Mouse (Mus musculus) right cerebral cortex, postnatal 25 days (tissue): Measurements from ENCODE around the gene Ascc2.
A peak's percentile ranks its signal among the peaks of the same experiment; 100 is the strongest.

ENCODE experiments used
- DNase-seq: peaks from one replicate; pipeline ENCODE4 v3.0.0; 2022

Ascc2 gene

DNA sequence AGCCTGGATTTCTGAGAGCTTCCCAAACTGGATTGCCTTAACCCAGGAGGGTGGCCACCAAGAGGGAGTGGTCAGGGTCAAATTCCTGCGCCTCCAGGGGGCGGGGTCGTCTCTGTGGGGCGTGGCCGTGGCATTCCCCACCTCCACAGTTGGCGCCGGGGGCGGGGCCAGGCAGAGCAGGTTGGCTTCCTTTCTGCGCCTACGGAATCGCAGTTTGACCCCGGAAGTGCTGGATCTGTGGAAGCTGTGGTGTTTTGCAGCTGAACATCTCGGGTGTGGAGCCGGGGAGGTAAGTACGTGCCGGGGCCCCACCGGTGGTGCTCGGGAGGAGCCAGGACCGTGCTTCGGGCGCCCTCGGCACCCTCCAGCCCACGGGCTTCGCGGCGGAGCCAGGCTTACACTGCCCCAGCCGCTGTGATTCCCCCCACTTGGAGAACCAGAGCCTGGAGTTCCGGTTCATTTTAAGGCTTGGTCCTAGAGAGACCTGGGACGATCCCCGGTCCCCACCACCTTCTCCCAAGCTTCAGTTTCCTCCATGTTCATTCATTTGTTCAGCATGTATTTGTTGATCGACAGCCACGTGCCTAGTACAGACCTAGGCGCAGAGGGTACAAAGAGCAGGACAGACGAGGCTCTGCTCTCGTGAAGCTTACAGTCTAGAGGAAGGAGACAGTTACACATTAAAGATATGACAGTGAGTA is at the start of gene Ascc2:
TSS of gene Ascc2 (plus strand) at position 214 of the 701 bp plus-strand sequence.
- DNase-seq = peak; percentile 86

DNA sequence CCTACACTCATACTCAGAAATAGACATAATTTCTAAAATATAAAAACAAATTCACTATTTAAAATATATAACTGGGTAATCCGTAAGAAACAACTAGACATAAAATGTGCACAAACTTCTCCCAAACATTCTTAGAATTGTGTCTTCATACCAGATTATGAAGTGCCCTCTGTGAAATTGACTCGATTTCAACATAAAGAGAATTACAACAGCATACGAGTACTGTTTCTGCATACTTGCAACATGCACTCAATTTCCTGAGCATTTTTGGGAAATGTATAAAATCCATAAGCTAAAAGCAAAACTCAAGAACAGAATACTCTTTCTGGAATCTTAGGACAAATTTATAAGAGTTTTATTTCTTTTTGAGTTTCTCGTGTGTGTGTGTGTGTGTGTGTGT is 45.7 kb upstream of the Ascc2 start:
- no peak for DNase-seq

DNA sequence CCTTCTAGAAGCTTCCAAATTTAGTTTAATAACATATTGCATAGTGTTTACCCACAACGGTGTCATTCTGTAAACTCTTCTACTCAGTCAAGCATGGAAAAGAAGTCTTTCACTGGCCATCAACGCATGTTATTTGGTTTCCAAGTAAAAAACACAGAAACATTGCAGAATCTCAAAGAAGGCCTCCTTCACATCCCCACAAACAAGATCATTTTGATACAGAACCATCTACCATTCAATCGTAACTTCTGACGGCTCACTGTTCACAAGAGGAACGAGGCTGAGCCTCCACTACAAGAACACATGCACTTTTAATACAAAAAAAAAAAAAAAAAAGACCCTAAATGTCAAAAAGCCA is 44.1 kb upstream of the Ascc2 start:
- DNase-seq = no peak

DNA sequence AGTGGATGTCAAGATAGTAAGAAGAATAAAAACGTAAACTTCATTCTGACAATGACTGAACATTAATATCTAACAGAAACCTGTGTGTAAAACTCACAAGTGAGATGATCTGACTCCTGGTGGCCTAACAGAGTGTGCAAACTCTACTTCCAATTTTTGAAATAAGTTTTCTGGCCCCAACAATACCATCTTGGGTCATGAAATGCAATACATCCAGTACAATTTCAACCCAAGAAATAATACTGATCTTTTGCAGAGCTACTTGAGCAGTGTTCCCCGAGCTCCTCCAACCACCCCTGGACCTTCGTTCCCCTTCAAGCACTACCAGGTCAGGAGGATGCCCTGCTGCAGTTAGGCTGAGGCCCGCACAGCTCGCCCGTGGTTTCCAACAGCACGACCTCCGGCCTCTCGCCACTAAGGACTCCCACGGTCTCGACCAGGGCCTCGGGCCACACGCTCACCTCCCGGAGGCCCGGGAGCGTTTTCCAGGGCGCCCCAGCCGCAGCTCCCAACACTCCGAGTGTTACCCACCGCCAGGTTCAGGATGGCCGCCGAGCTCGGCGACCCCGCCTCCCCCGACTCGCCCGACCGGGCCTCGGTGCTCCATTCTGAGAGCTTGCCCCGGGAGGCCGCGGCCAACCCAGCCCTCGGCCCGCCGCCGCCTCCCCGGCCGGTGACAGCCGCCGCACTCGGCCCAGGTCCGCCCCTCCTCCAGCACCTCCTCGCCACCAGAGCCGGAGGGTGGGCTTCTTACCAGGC is 43.5 kb upstream of the Ascc2 start:
- peak; percentile 39 for DNase-seq

DNA sequence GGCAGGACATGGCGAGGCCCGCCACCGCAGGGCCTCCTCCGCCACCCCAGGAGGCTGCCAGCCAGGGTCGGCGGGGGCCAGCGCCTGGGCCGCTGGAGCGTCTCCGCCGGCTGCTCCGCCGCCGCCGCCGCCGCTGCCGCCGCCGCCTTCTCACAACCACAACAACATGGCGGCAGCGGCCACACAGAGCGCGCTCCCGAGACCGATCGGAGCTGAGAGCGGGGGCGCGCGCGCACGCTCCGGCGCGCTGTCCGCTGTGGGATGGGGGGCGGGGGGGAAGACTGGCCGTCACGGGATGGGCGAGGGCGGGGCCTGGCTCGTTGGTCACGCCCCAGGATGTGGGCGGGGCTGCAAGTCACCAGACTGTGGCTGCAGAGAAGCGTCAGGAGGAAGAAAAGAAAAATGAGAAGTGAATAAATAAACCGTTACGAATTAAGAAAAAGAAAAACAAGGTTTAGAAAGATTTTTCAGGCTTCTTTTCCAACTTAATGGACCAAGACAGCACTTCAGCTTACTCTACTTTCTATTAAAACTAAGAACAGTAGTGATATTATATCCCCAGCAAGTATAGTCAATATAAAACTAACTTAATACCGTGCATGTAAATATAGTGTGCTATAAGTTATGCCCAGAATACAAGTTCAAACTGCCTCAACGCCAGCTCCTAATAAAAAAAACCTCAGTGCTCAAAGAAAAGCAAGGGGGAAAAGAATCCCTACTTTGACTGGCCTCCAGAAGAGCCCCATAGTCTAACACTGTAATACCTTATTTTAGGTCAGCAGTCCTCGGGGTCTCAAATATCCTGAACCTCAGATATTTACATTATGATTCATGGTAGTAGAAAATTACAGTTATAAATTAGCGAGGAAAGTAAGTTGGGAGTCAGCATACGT is 42.7 kb upstream of the Ascc2 start, which contains the start of gene Mtmr3:
TSS of gene Mtmr3 (minus strand) at position 256 of the 893 bp plus-strand sequence.
- DNase-seq = peak; percentile 91

DNA sequence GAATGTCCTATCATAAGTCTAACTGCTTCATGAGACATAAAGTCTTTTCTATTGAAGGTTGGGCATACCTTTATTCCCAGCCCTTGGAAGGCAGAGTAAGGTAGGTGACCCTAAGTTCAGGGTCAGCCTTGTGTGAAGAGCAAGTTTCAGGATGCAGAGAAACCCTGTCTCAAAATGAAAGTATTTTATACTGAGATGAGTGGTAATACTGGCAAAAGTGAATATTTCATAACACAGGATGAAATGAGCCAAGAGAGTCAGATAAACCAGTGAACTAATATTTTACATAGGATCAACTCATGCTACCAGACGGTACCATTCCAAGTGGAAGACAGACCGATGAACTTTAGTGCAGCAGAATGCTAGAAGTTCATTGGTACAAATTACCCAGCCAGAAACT is 39.1 kb upstream of the Ascc2 start:
- DNase-seq = no peak

DNA sequence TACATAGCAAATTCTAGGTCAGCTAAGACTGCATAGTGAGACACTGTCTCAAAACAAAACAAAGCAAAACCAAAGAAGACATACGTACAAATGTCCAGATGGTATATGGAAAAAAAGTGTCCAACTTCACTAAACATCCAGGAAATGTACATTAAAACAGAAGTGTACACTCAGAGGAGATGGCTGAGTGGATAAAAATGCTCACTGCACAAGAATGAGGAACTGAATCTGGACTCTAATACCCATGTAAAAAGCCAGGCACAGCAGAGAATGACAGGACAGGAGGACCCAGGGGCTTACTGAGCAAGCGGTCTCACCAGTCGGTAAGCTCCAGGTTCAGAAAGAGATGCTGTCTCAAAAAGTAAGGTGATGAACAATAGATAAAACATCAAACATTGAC is 37.6 kb upstream of the Ascc2 start:
- DNase-seq = no peak

DNA sequence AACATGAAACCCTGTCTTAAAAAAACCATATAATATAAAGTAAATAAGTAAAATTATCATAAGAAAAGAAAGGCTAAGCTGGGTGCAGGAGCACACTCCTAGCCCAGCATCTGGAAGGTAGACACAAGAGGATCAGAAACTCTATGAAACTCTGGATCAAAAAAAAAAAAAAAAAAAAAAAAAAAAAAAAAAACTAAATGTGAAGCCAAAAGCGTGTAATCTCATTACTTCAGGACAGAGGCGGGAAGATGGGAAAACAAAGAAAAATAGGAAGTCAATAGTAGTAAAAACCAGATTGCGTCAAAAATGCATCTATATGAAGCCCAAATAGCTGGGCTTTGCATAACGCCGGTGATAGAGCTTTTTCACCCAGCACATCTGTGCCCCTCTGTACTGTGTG is 35.7 kb upstream of the Ascc2 start:
- no peak for DNase-seq

DNA sequence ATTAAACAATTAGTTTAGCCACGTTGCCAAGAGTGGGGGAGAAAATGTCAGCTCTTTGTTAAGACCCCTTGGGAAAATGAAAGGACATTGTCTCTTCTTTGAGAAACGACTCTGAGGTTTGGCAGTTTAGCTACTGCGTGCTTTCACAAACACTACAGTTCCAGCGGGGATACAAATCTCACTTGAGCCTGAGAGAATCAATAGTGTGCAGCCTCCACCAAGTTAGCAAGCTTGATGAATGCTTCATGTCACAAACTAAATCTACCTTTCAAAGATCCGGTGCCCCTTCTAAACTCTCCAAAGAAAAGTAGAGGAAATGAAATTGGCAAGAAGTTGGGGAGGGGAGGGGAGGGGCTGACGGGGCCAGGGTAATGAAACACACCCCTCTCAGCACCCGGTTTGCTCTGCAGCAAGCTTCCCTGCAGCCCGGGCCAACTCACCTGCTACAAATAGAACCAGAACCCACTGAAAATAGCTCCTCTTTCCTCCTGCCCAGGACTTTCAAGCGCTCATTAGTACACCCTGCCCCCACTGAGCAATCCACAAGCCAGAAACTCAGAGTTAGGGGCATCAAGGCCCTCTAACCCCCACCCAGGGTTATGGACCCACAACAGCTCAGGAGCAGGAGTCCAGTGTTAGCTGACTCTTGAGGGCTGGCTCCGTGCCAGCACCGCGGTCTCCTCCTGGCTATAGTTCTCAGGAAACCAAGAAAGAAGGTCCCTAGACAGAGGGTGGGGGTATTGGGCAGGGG is 34.7 kb upstream of the Ascc2 start:
- no peak for DNase-seq

DNA sequence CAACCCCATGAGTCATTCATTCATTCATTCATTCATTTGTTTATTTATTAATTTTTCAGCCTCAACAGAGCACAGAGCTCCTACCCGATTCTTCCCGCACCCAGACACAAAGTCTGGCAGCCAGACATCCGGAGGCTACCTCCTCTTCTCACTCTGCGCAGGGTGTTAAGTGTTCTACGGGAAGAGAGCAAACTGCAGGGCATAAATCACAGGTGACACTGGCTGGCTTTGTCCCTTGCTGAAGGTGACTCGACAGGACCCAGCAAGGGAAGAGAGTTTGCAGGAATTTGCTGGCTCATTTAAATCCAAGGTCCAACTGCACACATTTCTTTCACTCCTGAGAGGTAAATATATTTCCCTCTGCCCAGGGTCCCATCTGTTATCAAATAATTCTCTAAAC is 33.1 kb upstream of the Ascc2 start:
- no peak for DNase-seq

DNA sequence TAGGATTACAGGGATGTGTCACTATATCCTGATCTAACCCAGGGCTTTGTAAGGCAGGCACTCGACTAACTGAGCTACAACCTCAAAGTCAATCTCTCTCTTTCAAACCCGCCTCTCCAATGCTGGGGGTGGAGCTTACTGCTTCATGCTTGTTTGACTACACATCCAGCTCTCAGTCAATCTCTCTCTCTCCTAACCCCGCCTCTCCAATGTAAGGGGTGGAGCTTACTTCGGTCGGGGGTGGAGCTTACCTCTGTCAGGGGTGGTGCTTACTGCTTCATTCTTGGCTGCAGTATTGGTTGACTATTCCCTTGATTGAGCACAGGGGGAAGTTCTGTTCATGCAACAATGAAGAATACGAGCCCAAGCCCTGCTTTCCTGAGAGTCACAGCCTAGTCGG is 32.1 kb upstream of the Ascc2 start:
- no peak for DNase-seq

DNA sequence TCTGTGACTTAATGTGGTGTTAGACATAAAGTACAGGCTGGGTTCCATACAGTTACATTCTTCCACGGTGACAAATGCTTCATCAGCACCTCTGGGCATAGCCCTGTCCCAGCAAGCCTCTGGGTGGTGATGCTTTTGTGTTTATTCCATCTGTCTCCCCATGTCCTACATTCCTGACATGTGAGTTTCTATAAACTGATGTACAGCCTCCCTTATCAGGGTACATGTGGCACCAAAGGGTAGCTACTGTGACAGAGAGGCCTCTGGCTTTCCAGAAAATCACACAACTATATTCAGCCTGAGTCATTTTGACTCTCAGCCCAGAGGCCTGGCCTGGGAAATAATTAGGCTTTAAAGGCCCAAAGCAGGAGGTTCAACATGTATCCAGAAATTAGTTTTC is 31.0 kb upstream of the Ascc2 start:
- DNase-seq = no peak

DNA sequence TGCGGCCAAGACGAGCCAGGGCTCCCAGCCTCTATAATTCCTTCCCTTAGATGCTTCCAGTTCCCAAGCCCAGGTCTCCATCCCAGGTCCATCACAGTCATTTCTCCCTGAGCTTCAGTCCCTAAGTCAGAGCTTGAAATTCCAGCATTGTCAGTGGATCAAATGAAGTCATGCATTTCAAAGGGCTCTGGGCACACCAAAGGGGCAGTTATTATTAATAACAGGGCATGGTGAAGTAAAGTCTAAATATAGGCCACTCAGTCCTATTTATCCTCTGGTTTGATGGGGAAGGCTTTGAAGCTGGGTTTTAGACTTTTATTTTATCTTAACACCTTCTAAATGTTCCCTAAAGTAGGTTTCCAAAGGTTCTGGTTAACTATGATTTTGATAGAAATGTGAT is 25.6 kb upstream of the Ascc2 start:
- DNase-seq = no peak

DNA sequence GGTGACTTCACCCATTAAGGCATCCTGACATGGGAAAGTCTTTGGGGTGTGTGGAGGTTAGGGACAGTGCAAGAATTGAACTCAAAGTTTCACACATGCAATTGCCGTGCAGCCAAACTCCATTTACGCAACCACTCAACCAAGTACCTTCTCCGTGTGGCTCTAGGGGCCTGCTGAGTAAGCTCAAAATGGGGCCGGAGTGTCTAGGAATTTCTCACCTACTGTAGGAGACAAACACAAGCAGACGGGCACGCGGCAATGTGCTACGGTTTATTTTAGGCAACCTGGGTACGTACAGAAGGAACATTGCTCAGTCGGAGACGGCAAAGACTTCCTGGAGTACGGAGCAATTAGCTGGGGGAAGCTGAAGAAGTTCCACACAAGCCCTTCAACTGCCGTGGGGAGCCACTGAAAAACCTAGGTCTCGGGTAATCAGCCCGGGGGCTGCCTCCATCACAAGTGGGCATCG is 17.5 kb upstream of the Ascc2 start, which contains the start of gene Gm11032:
TSS of gene Gm11032 (plus strand) at position 51 of the 469 bp plus-strand sequence.
- peak; percentile 43 for DNase-seq

DNA sequence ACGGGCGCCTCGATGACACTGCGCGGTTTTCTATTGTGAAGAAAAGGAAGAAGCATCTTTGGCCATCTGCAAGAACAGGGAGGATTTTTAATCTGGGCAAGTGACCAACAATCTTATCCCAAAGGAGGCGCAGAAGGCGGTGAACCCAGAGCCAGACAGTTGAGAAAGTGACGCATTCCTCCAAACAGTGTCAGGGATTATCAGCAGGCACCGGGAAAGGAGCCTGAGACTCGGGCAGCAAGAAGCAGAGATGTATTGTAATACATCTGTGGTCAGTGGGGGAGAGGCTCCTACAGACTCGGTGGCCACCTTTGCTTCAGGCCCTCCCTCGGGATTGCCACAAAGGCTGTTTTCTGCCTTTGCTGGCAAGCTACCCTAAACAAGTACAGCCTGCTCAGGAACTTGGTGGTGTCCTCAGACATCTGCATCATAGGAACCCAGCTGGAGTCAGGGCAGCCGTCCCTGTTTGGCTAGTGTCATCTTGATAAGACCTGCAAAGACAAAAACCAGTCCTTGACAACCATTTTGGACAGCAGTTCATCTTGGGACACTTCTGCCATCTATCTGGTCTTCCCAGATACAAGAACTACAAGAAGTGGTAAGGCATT is 16.9 kb upstream of the Ascc2 start:
- no peak for DNase-seq

DNA sequence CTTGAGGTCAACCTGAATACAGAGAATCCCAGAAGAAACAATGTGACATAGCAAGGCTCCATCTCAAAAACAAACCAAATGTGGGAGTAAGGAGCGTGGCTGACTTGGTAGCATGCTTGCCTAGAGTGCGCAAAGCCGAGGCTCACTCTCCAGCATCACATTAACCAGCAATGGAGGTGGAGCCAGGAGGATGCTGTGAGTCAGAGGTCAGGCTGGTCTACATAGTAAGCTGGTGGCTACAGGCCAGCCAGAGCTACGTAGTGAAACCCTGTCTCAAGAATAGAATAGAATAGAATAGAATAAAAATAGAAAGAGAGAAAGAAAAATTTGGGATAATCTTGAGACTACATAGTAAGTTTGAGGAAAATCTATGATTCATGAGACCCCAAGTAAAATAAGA is 15.7 kb upstream of the Ascc2 start:
- DNase-seq = no peak

DNA sequence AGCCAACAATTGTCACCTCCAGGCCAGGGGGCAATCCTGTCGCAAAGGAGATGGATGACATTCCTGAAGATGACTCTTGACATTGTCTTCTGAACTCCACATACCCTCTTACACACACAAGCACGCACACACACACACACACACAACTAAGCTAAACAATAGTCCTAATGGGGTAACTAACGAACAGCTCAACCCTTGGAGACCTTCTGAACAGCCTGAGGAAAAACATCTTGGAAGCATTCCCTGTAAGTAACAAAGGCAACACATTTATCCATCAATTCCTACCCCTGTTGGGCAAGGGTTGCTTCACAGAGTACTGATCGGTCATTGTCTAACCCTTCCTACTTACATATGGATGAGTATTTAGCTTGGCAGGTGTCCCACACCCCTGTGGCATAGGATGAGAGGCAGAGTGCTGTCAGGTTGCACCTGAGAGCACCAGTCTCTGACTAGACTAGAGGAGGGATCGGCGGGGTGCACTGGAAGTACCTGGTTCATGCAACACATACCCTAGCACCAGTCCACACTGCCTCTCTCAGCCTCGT is 15.0 kb upstream of the Ascc2 start:
- no peak for DNase-seq

DNA sequence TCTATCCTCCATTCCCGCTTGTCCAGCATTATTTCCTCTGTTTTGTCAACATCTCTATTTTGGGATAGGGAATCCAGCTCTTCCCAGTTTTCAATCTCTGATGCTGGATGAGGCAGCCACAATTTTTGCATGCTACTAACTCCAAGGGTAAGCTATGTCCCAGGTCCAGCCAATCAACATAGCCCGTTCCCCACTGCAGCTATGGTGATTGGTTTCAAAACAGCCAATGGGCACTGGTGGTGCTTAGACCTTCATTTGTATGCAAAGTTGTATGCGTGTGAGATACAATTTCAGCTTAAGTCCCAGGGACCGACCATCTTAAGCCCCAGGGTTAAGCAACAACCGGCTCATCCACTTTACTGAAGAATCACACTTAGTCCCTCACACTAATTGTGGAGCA is 14.6 kb upstream of the Ascc2 start:
- DNase-seq = no peak

DNA sequence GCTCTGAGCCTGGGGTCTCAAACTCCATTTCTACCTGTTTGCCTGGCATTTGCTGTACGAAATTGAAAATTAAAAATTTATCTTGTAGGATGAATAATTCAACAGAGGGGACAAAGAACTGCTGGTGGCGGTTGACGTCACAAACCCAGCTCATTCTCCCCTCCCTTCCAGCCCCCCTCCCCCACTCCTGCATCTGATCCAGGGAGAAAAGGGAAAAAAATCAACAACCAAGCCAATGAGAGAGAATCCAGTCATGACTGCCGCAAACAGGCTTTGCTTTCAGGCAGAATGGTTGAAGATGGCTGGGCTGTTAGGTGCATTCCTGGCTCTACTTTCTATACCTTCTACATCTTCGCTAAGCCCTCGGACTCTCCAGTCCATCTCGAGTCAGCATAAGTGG is 11.6 kb upstream of the Ascc2 start:
- no peak for DNase-seq

DNA sequence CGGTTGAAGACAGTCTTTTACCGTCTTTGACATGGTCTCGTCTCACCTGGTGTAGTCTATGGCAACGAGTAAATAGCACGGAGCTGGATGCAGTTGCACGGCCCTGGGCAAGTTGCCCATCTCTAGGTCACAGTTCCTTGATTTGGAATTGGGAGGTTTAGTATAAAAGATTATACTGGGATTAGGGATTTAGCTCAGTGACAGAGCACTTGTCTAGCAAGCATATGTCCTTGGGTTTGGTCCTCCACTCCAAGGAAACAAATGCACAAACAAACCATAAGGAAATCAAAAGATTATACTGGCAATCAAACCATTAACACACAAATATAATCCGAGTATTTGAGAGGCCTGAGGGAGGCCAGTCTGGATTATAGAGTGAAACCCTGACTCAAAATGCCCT is 9.9 kb upstream of the Ascc2 start:
- DNase-seq = no peak

DNA sequence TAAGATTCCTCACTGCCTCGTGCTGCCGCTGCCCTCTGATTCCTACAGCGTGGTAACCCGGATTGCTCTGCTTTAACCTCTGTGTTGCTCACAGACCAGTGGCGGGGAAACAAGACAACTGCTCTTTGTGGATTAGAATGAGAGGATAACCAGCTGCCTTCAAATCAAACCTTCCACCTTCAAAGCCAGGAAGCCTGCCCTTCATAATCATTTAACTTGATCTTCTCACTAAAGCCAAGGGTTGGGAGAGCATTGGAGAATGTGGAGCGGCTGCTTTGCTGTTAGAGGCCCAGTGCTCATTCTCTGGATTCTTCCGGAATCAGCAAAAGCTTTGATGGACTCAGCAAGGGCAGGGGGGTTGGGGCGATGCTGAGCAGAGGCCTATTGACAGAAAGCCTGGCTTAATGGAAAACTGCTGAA is 7.7 kb upstream of the Ascc2 start:
- no peak for DNase-seq

DNA sequence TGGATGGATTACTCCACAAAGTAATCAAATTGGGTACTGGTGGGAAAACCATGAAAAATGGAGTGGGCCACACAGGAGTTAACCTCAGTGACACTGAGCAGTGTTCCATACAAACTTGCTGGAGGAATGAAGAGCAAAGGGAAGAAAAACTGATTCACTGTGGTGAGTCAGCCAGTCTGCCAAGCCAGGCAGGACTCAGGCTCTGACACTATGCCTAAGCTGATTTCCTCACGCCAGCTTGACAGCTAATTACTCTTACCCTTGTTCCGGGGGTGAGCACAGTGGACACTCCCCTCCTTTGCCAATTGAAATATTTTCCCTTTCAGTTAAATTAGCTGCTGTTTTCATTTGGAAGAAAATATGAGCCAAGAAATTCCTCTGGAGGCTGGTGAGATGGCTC is 4.1 kb upstream of the Ascc2 start:
- no peak for DNase-seq
